Mouse (Mus musculus): Measurements from ENCODE around the gene Hcst.

Hcst gene

GRCm38 (mm10) chr7:30373501-30373962 lies 46.1 kb downstream of the Hcst start:
- DNase-seq (ENCODE audit: low read depth, low spot score): peak; percentile 97
